Mouse (Mus musculus) frontal cortex, postnatal 10 days (tissue): Measurements from ENCODE around the gene Prkaca.

Source experiments
- DNase-seq, 2 experiments: peaks; one replicate each; pipeline ENCODE4 v3.0.0; 2022; ENCODE audit warnings: low spot score in 2 of 2, mixed read lengths in 1 of 2

Prkaca gene

GRCm38 (mm10) chr8:84029272-84029671, 56.5 kb downstream of the Prkaca start:
- DNase-seq, result no peak

- DNase-seq, result no peak
Measured at GRCm38 (mm10) chr8:84032777-84033176, 60.0 kb downstream of the Prkaca start.

- DNase-seq, result no peak
Measured at GRCm38 (mm10) chr8:84038015-84038414, 65.2 kb downstream of the Prkaca start.

GRCm38 (mm10) chr8:84039050-84039449, 66.3 kb downstream of the Prkaca start:
- peak in 1 of 2 experiments; percentile 67 for DNase-seq

- DNase-seq, result peak in 1 of 2 experiments; percentile 34
Measured at GRCm38 (mm10) chr8:84042066-84042947, 69.5 kb downstream of the Prkaca start, which contains the start of gene Il27ra. TSS of gene Il27ra (minus strand) at chr8:84042589.

- no peak for DNase-seq
Measured at GRCm38 (mm10) chr8:84042948-84043342, 70.2 kb downstream of the Prkaca start.

- DNase-seq, result no peak
Measured at GRCm38 (mm10) chr8:84044103-84044502, 71.3 kb downstream of the Prkaca start.

GRCm38 (mm10) chr8:84044900-84045299, 72.1 kb downstream of the Prkaca start, which contains the start of gene Rln3:
TSS of gene Rln3 (minus strand) at chr8:84045000.
- no peak for DNase-seq
